Mouse (Mus musculus): Measurements from ENCODE around the gene Arhgef28.

GRCm38 (mm10) chr13:98002121-98002520 lies 204.1 kb downstream of the Arhgef28 start:
- no peak for TF ChIP-seq CTCF (IDR thresholded peaks at IDR 0.05; ENCODE audit: control insufficient read depth, insufficient read depth, insufficient read length)
- TF ChIP-seq USF1 (IDR thresholded peaks at IDR 0.05; ENCODE audit: low read depth), result no peak
- TF ChIP-seq CEBPB (IDR thresholded peaks at IDR 0.05; ENCODE audit: low read depth), result no peak
- no peak for TF ChIP-seq MYOD1 (IDR thresholded peaks at IDR 0.05; ENCODE audit: control insufficient read depth, insufficient read length, low read depth)
- no peak for TF ChIP-seq MAX (IDR thresholded peaks at IDR 0.05)
- TF ChIP-seq MYOG (IDR thresholded peaks at IDR 0.05; ENCODE audit: control insufficient read depth, extremely low read depth, insufficient read length), result no peak
- no peak for TF ChIP-seq FOSL1 (IDR thresholded peaks at IDR 0.05; ENCODE audit: insufficient read depth, low read length, poor library complexity, severe bottlenecking)

Measured in C2C12 (cell line).